Mouse (Mus musculus): ENCODE data around the gene Rnaseh2a.

DNA sequence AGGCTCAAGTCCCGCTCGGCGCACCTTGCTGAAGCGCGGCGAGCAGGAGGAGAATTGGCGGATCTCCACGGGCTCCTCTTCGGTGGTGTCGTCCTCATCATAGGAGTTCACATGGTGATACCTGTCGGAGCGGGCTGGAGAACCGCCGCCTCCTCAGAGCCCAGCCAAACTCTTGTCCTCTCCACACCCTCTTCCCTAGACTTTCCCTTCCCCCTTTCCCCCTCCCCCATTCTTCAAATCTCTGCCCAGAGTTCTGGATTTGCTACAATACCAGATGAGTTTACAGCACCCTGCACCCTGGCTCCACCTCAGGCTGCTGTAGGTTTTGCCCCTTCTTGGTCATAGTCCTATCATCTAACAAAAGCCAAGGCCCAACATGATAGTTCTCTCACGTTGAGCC, 50.9 kb downstream of the Rnaseh2a start:
- no peak for TF ChIP-seq CTCF (IDR thresholded peaks at IDR 0.05; ENCODE audit: low read depth)
- no peak for TF ChIP-seq EP300 (IDR thresholded peaks at IDR 0.05; ENCODE audit: low read depth)

All from heart, postnatal 0 days (tissue).